Mouse (Mus musculus) MEL (cell line): ENCODE measurements around the gene Ets1.

Source experiments
- ETS1 ChIP-seq: IDR thresholded peaks from 2 replicates; pipeline ENCODE4 v1.6.1; 2012; ENCODE audit warnings: low read depth, mild to moderate bottlenecking, inconsistent platforms, low read length, improper control_type of control experiment, moderate library complexity
- GATA1 ChIP-seq: IDR thresholded peaks from 2 replicates; pipeline ENCODE4 v1.6.1; 2011; ENCODE audit warnings: low read depth, low read length, improper control_type of control experiment
- ZC3H11A ChIP-seq: IDR thresholded peaks from 2 replicates; pipeline ENCODE4 v1.6.1; 2012; ENCODE audit warnings: low read depth, mild to moderate bottlenecking, inconsistent platforms, low read length, improper control_type of control experiment

- TF ChIP-seq GATA1, result no peak
- no peak for TF ChIP-seq ZC3H11A
- no peak for TF ChIP-seq ETS1
Measured at GRCm38 (mm10) chr9:32789306-32789705, 153.3 kb downstream of the Ets1 start.
